Mouse (Mus musculus) lung, postnatal 0 days (tissue): ENCODE data around the gene Cachd1. TPM values are rescaled to one million over a fixed set of nuclear protein-coding genes. Genes with fewer than 3 reads are reported as not detected.
A peak's percentile ranks its signal among the peaks of the same experiment; 100 is the strongest.

Experiments used
- ATAC-seq: fragments of 200-750 bp; cut with Nextera tagmentation; 2 replicates; pipeline ENCODE4 v1.8.0; 2017; ENCODE audit warnings: moderate library complexity
- DNase-seq: peaks from one replicate; pipeline ENCODE4 v3.0.0-alpha.2; 2016; ENCODE audit warnings: low spot score
- H3K27ac ChIP-seq: fragments of 300-500 bp; sonication (generic); 2 replicates; pipeline ENCODE4 v1.5.1; 2014; ENCODE audit warnings: antibody characterized with exemption, mild to moderate bottlenecking, low read length, mixed read lengths
- H3K27me3 ChIP-seq: fragments of 300-500 bp; sonication (generic); replicated peaks from 2 replicates; pipeline ENCODE4 v1.6.1; 2014; ENCODE audit warnings: low read length, mixed read lengths; ENCODE audit not compliant: insufficient read depth
- H3K36me3 ChIP-seq: fragments of 300-500 bp; sonication (generic); 2 replicates; pipeline ENCODE4 v1.6.1; 2014; ENCODE audit warnings: low read length, mixed read lengths; ENCODE audit not compliant: insufficient read depth
- H3K4me1 ChIP-seq: fragments of 300-500 bp; sonication (generic); 2 replicates; pipeline ENCODE4 v1.6.1; 2014; ENCODE audit warnings: antibody characterized with exemption, low read depth, low read length, mixed read lengths; ENCODE audit not compliant: insufficient read depth
- H3K4me2 ChIP-seq: fragments of 300-500 bp; sonication (generic); replicated peaks from 2 replicates; pipeline ENCODE4 v1.6.1; 2014; ENCODE audit warnings: low read depth, mild to moderate bottlenecking, low read length, moderate library complexity, mixed read lengths
- H3K4me3 ChIP-seq: fragments of 300-500 bp; sonication (generic); 2 replicates; pipeline ENCODE4 v1.5.1; 2014; ENCODE audit warnings: low read depth, low read length
- H3K9ac ChIP-seq: fragments of 300-500 bp; sonication (generic); replicated peaks from 2 replicates; pipeline ENCODE4 v1.6.1; 2014; ENCODE audit warnings: low read depth, mild to moderate bottlenecking
- H3K9me3 ChIP-seq: fragments of 300-500 bp; sonication (generic); 2 replicates; pipeline ENCODE4 v1.6.1; 2016; ENCODE audit warnings: low read length, mixed read lengths
- CTCF ChIP-seq: IDR thresholded peaks from 2 replicates; pipeline ENCODE4 v1.5.1; 2016; ENCODE audit warnings: antibody characterized with exemption, mild to moderate bottlenecking
- EP300 ChIP-seq: IDR thresholded peaks from 2 replicates; pipeline ENCODE4 v1.6.1; 2016; ENCODE audit warnings: antibody characterized with exemption, mild to moderate bottlenecking, control low read depth
- WGBS: fragments of 180-500 bp; shearing (Covaris S2); extraction: QIAGEN DNeasy Blood & Tissue Kit; methylation state at CpG from one replicate; pipeline ENCODE4 v1.1.7; 2014; 5-methylcytosine and 5-hydroxymethylcytosine counted together
- polyA plus RNA-seq: library from polyadenylated mRNA; unstranded; fragments of >200 nt; fragmentation: Nextera tagmentation; extraction: Ambion mirVana; gene quantifications from 2 replicates; pipeline ENCODE4 v1.2.1, GENCODE M21; 2015

The Cachd1 gene
- polyA plus RNA-seq, 1 experiment from 2014 or later, result 10.3 TPM

DNA sequence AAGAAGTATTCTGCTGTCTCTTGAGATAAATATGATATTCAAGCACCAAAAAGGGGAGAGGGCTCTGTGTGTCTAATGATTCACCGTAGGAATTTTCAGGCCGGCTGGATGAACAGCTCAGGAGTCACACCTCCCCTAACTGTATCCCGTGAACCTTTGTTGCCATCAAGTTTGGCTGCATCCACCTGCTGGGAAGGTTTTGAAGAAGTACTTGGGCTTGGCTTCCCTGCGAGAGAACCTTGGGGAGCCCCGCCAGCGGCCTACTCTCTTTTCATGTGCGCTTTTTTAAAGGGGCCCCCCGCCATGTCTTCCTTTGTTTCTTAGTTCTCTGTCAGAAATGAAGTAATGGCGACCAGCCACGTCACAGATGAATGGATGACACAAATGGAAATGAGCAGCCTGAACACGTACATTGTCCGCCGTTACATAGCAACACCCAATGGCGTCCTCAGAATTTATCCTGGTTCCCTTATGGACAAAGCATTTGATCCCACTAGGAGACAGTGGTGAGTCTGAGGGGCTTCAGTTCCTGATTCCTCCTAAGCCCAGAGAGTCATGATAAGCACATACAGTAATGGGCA, 198.1 kb downstream of the Cachd1 start:
- no peak overlapping the region for H3K27ac ChIP-seq
- 93% methylated on average over 14 of the region's 14 CpGs for WGBS
- no peaks in the 10 kb centered on the region for H3K36me3 ChIP-seq
- TF ChIP-seq EP300, result no peak
- TF ChIP-seq CTCF, result no peak
- no peak overlapping the region for H3K4me2 ChIP-seq
- ATAC-seq (no peak), DNase-seq (no peak)
- H3K4me1 ChIP-seq, result no peaks in the 10 kb centered on the region
- no peak overlapping the region for H3K9ac ChIP-seq
- H3K27me3 ChIP-seq, result no peaks in the 10 kb centered on the region
- no peak overlapping the region for H3K4me3 ChIP-seq
- H3K9me3 ChIP-seq, result no peaks in the 10 kb centered on the region

DNA sequence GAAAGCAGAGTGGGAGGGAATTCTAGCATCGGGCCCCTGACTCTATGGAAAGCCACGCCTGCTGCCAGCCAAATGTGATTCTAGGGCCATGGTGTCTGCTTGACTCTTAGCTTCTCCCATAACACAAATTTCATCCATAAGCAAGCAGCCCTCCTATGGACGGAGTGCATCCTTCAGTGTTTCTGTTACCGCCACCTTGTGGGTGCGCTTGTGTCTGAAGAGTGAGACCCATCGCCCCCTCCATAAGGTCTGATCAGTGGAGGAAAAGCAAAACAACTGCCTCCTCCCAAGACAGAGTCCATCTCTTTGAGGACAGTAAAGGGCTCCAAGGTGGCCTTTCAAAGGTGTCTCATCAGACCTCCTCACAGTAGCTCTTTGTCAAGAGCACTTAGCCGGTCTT, 201.0 kb downstream of the Cachd1 start:
- DNase-seq (no peak), ATAC-seq (no peak)
- H3K4me1 ChIP-seq, result no peaks in the 10 kb centered on the region
- H3K4me2 ChIP-seq, result no peak overlapping the region
- WGBS, result 88% methylated on average over 7 of the region's 7 CpGs
- 0 out of 2 replicates have a peak, but pooled peaks cover 5% of the 10 kb centered on the region for H3K36me3 ChIP-seq
- no peaks in the 10 kb centered on the region for H3K27me3 ChIP-seq
- H3K9ac ChIP-seq, result no peak overlapping the region
- no peaks in the 10 kb centered on the region for H3K9me3 ChIP-seq
- H3K4me3 ChIP-seq, result no peak overlapping the region
- no peak overlapping the region for H3K27ac ChIP-seq
- TF ChIP-seq EP300 (no peak), CTCF (peak; percentile 42; the same call in 1 of the 2 replicates)

DNA sequence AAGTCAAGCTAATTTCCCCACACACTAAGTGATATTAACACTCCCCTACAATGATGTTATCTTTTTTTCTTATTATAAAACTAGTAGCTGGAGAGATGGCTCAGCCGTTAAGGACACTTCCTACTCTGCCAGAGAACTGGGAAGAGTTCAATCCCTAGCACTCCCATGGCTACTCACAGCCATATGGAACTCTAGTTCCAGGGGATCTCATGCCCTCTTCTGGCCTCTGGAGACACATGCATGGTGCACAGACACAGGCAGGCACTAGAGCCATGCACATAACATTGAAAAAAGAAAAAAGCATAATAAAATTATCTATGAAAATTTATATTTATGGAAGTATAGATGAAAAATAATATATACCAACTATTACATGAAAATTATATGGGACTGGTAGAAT, 210.7 kb downstream of the Cachd1 start:
- ATAC-seq, result no peak
- TF ChIP-seq EP300, result no peak
- peak; percentile 38 for TF ChIP-seq CTCF
- H3K36me3 ChIP-seq, result no peaks in the 10 kb centered on the region

DNA sequence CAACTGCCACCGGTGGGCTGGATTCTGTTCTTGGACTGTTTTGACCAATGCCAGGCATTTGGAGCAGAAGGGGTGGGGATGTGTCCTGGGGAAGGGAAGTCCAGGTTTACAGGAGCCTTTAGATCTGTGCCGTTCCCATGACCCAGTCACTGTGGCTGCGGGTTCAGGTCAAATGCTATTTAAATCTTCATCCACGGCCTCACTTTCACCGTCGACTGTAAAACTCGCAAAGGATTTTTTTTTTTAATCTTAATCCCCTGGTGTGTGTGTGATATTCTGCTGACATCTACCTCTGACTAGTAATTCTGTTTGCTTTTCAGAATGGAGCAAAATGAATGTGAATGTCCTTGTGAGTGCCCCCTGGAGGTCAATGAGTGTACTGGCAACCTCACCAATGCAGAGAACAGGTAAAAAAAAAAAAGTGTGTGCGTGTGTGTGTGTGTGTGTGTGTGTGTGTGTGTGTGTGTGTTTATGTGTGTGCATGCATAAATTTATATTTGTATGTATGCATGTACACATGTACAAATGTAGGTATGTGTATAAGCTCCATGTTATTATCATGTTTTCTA, 211.8 kb downstream of the Cachd1 start:
- Histone ChIP-seq H3K4me2 (no peak overlapping the region), H3K36me3 (no peaks in the 10 kb centered on the region), H3K27ac (no peak overlapping the region), H3K4me3 (no peak overlapping the region), H3K4me1 (no peaks in the 10 kb centered on the region), H3K9ac (no peak overlapping the region), H3K27me3 (no peaks in the 10 kb centered on the region), H3K9me3 (no peaks in the 10 kb centered on the region)
- ATAC-seq (no peak), DNase-seq (peak; percentile 50)
- 64% methylated on average over 8 of the region's 8 CpGs for WGBS
- TF ChIP-seq CTCF, result peak; percentile 78
- no peak for TF ChIP-seq EP300

More for the DNA sequence above, 210.7 kb downstream of the Cachd1 start:
- no peak for DNase-seq
- Histone ChIP-seq H3K4me2 (no peak overlapping the region), H3K9ac (no peak overlapping the region), H3K27ac (no peak overlapping the region), H3K9me3 (no peaks in the 10 kb centered on the region), H3K27me3 (no peaks in the 10 kb centered on the region), H3K4me3 (no peak overlapping the region), H3K4me1 (no peaks in the 10 kb centered on the region)
- 87% methylated on average over 1 of the region's 1 CpGs for WGBS

GRCm38 (mm10) chr4:100990996-100991395, 214.5 kb downstream of the Cachd1 start:
- DNase-seq, result peak; percentile 27

GRCm38 (mm10) chr4:100992086-100992485, 215.6 kb downstream of the Cachd1 start:
- Histone ChIP-seq H3K9ac (no peak overlapping the region), H3K27me3 (no peaks in the 10 kb centered on the region), H3K4me3 (no peak overlapping the region), H3K9me3 (no peaks in the 10 kb centered on the region), H3K4me2 (no peak overlapping the region), H3K27ac (no peak overlapping the region), H3K4me1 (no peaks in the 10 kb centered on the region), H3K36me3 (peaks cover 4% of the 10 kb centered on the region; the same call in 1 of the 2 replicates)
- no peak for DNase-seq
- 86% methylated on average over 6 of the region's 6 CpGs for WGBS
- no peak for ATAC-seq
- no peak for TF ChIP-seq EP300
- TF ChIP-seq CTCF, result no peak

More at GRCm38 (mm10) chr4:100990996-100991395, 214.5 kb downstream of the Cachd1 start:
- Histone ChIP-seq H3K4me2 (no peak overlapping the region), H3K36me3 (no peaks in the 10 kb centered on the region; the same call in 1 of the 2 replicates), H3K27ac (no peak overlapping the region), H3K4me1 (no peaks in the 10 kb centered on the region), H3K4me3 (no peak overlapping the region), H3K27me3 (no peaks in the 10 kb centered on the region), H3K9me3 (no peaks in the 10 kb centered on the region), H3K9ac (no peak overlapping the region)
- TF ChIP-seq CTCF (no peak), EP300 (no peak)
- 0 out of 2 replicates have a peak, but pooled peaks have one; percentile 16 for ATAC-seq
- 63% methylated on average over 4 of the region's 4 CpGs for WGBS
